Mouse (Mus musculus) neural tube, embryonic 13.5 days (tissue): ENCODE measurements at regions not wholly inside any gene's neighbourhood (a gene's known extent, or its start where the extent isn't known, plus 50 kb on each side); places are given as distances from the start of the nearest gene placed in this dataset.

ENCODE experiments used
- ATAC-seq: fragments of 200-750 bp; cut with Nextera tagmentation; 2 replicates; pipeline ENCODE4 v1.8.0; 2017; ENCODE audit warnings: low read depth, mild to moderate bottlenecking, moderate TSS enrichment, moderate library complexity
- H3K27ac ChIP-seq: fragments of 300-500 bp; sonication (generic); replicated peaks from 2 replicates; pipeline ENCODE4 v1.5.1; 2015; ENCODE audit warnings: moderate library complexity, mild to moderate bottlenecking, inconsistent platforms
- H3K27me3 ChIP-seq: fragments of 300-500 bp; sonication (generic); 2 replicates; pipeline ENCODE4 v1.6.1; 2015; ENCODE audit warnings: mild to moderate bottlenecking, inconsistent platforms
- H3K36me3 ChIP-seq: fragments of 300-500 bp; sonication (generic); 2 replicates; pipeline ENCODE4 v1.6.1; 2015; ENCODE audit warnings: mild to moderate bottlenecking, inconsistent platforms
- H3K4me1 ChIP-seq: fragments of 300-500 bp; sonication (generic); replicated peaks from 2 replicates; pipeline ENCODE4 v1.6.1; 2015; ENCODE audit warnings: inconsistent platforms
- H3K4me2 ChIP-seq: fragments of 300-500 bp; sonication (generic); 2 replicates; pipeline ENCODE4 v1.6.1; 2015; ENCODE audit warnings: inconsistent platforms, mild to moderate bottlenecking, moderate library complexity
- H3K4me3 ChIP-seq: fragments of 300-500 bp; sonication (generic); 2 replicates; pipeline ENCODE4 v1.5.1; 2015; ENCODE audit warnings: mild to moderate bottlenecking, inconsistent platforms
- H3K9ac ChIP-seq: fragments of 300-500 bp; sonication (generic); 2 replicates; pipeline ENCODE4 v1.6.1; 2015; ENCODE audit warnings: moderate library complexity, mild to moderate bottlenecking, inconsistent platforms
- H3K9me3 ChIP-seq: fragments of 300-500 bp; sonication (generic); 2 replicates; pipeline ENCODE4 v1.6.1; 2016; ENCODE audit warnings: inconsistent platforms
- WGBS: fragments of 180-500 bp; shearing (Covaris S2); methylation state at CpG from one replicate; pipeline ENCODE4 v1.1.7; 2015; 5-methylcytosine and 5-hydroxymethylcytosine counted together

DNA sequence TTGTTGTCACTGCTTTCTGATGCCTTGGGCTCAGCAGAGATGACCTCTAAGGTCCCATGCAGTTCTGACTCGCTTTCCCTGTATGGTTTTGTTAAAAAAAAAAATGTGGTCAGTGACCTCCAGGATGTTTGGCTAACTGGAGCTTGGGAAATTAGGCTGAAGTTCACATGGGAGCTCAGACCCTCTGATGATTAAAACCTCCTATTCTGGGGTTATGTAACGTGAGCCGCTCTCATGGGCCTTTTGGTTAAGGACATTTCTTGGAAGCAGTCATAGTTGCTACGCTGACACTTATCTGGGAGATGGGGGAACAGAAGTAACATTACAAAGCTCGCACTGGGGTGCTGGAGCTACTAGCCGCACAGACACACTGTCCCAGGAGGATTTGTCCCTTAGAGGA, 274.9 kb downstream of the Foxo1 start:
- Histone ChIP-seq H3K4me1 (peaks cover 16% of the 10 kb centered on the region; the same call in 1 of the 2 replicates), H3K36me3 (no peaks in the 10 kb centered on the region), H3K4me3 (no peak overlapping the region), H3K27me3 (no peaks in the 10 kb centered on the region), H3K4me2 (no peak overlapping the region), H3K9ac (no peak overlapping the region), H3K9me3 (no peaks in the 10 kb centered on the region), H3K27ac (no peak overlapping the region)
- 76% methylated on average over 6 of the region's 6 CpGs for WGBS
- ATAC-seq: no peak

DNA sequence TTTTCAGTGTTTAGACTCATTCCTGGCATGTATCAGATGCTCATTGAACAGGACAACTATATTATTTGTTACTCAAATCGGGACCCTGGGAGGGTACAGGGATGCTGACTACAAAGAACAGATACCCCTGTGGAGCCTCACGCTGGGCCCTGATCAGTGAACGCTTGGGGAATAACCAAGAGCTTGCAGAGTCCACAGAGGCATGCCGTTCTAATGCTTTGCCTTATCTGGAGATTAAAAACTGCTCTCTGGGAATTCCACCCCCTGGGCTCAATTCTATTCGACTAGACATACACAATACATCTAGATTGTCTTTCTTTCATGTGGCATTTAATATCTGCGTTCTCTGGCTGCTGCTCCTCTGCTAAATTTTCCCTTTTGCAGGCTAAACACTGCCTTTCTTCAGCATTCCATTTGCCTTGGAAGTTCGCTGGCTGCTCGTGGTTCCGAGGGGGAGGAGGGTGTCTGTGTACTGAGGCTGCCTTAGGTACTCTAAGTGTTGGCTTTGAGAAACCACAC, 272.8 kb downstream of the Foxo1 start:
- WGBS: 41% methylated on average over 9 of the region's 9 CpGs
- Histone ChIP-seq H3K27me3 (no peaks in the 10 kb centered on the region), H3K4me1 (peaks cover 16% of the 10 kb centered on the region), H3K4me3 (no peak overlapping the region), H3K9me3 (no peaks in the 10 kb centered on the region), H3K4me2 (no peak overlapping the region), H3K9ac (no peak overlapping the region), H3K27ac (no peak overlapping the region), H3K36me3 (no peaks in the 10 kb centered on the region)
- no peak for ATAC-seq

DNA sequence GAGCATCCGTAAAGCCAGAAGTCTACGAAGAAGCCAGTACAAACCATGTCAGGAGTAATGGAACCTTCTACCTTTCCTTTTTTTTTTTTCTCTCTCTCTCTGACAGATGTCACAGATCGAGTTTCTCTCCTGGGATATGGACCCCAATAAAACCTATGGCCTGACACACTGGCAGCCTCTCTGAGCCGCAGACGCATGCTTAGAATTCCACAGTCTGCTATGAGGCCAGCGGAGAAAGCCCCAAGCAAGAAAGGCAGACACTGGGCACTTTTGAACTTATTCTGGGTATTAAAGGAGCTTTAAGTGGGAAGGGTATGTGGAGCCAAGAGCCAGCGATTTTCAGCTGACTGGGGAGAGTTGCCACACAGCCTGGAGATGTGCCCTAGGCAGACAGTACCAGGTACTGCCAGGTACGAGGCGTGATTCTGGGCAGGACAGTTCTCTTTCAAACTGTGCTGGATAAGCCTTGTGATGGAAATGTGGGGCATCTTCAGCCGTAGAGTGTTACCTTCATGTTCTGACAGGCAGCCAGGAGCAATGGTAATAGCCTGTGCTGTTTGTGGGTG, 271.8 kb downstream of the Foxo1 start:
- WGBS: 48% methylated on average over 10 of the region's 10 CpGs
- no peaks in the 10 kb centered on the region for H3K36me3 ChIP-seq
- no peak overlapping the region for H3K9ac ChIP-seq
- H3K4me3 ChIP-seq: no peak overlapping the region
- H3K9me3 ChIP-seq: no peaks in the 10 kb centered on the region
- no peaks in the 10 kb centered on the region for H3K27me3 ChIP-seq
- ATAC-seq: no peak
- H3K4me2 ChIP-seq: no peak overlapping the region
- H3K27ac ChIP-seq: no peak overlapping the region
- peaks cover 23% of the 10 kb centered on the region for H3K4me1 ChIP-seq

DNA sequence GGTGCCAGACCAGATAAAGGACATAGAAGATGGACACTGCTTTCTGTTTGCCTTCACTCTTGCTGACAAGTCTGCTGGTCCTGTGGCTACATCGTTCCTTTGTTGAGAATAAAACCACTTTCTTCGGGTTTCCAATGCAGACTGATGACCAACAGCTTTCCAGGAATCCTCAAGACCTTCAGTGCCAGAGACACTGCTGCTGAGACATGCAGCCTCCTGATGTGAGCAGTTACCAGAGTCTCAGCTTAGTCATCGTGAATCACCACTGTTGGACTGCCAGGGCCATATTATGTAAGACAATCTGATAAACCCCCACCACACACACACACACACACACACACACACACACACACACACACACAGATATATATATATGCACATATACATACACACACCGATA, 270.2 kb downstream of the Foxo1 start:
- peaks cover 23% of the 10 kb centered on the region for H3K4me1 ChIP-seq
- ATAC-seq: no peak
- 84% methylated on average over 4 of the region's 4 CpGs for WGBS
- no peaks in the 10 kb centered on the region for H3K36me3 ChIP-seq
- H3K9me3 ChIP-seq: no peaks in the 10 kb centered on the region
- no peaks in the 10 kb centered on the region for H3K27me3 ChIP-seq
- no peak overlapping the region for H3K4me3 ChIP-seq
- H3K4me2 ChIP-seq: no peak overlapping the region
- H3K27ac ChIP-seq: no peak overlapping the region
- H3K9ac ChIP-seq: no peak overlapping the region

DNA sequence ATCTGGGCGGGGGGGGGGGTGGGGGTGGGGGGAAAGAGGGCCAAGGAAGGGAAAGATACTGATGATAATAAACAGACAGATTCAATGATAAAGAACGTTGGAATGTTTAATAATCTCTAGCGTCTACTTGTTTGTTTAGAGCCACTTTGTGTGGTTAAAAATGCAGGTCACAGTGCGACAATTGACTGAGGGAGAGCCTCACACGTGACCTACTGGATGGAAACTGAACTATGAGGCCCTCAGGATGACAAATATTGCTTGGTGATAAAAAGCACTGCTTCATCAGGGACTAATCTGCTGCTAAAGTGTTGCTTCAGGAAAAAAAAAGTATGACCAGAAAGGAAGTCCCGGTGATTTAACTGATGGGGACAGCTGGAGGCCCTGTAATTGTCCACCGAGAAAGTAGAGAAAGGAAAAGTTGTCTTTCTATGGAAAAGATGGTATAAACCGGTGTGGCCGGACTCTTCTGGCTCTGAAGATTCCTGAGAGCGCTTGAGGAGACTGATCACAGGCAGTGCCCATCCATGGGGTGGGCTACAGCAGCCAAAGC, 269.3 kb downstream of the Foxo1 start:
- no peaks in the 10 kb centered on the region for H3K9me3 ChIP-seq
- WGBS: 84% methylated on average over 10 of the region's 10 CpGs
- H3K4me1 ChIP-seq: peaks cover 23% of the 10 kb centered on the region
- no peak overlapping the region for H3K4me2 ChIP-seq
- H3K4me3 ChIP-seq: no peak overlapping the region
- no peaks in the 10 kb centered on the region for H3K36me3 ChIP-seq
- no peak overlapping the region for H3K27ac ChIP-seq
- ATAC-seq: no peak
- no peak overlapping the region for H3K9ac ChIP-seq
- no peaks in the 10 kb centered on the region for H3K27me3 ChIP-seq

DNA sequence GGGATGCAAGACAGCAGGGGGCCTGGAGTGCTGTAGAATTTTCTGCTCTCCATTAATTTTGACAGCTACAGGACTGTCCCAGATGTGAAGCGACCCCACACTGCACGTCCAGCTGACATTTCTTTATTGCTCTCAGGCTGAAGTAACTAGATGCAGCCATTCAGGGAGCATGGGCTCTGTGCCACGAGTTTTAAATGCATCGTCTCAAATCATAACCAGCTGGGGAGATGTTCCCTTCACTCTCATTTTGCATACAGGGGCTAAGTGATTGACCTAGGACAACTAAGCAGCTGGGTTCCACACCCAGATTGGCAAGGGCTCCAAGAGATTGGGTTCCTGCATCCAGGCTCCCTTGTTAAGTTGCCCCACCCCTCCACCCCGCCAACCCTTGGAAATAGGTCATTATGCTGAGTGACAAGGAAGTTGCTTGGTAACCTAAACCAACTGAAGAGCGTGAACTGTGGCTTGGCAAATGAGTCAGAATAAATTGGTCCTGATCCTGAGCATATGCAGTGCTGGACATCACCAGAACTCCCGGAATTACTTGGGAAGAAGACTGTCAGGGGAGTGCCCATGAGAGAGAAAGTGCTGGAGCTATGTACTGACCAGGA, 267.4 kb downstream of the Foxo1 start:
- Histone ChIP-seq H3K9me3 (no peaks in the 10 kb centered on the region), H3K27me3 (no peaks in the 10 kb centered on the region), H3K36me3 (no peaks in the 10 kb centered on the region), H3K9ac (no peak overlapping the region), H3K4me1 (peaks cover 23% of the 10 kb centered on the region), H3K4me2 (no peak overlapping the region), H3K4me3 (no peak overlapping the region), H3K27ac (no peak overlapping the region)
- WGBS: 33% methylated on average over 7 of the region's 7 CpGs
- ATAC-seq: no peak

DNA sequence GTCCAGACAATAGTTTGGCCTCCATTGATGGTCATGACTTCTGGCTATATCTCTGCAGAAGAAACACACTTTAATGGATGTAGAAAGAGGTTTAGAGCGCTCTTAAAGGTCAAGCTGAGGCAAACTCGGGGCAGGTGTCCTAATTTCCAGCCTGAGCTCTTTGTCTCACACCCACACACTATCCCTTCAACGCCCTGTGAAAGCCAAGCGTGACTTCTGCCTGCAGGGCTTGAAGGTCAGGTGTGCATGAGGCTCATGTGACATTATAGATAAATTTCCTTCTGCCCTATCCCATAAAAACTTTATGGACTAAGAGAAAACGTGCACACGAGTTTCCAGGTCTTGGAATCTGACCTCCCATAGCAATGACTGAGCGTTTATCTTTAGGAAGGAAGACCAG, 266.0 kb downstream of the Foxo1 start:
- ATAC-seq: no peak
- H3K4me3 ChIP-seq: no peak overlapping the region
- no peaks in the 10 kb centered on the region for H3K27me3 ChIP-seq
- H3K4me1 ChIP-seq: peaks cover 18% of the 10 kb centered on the region
- no peak overlapping the region for H3K4me2 ChIP-seq
- WGBS: 79% methylated on average over 7 of the region's 7 CpGs
- no peak overlapping the region for H3K27ac ChIP-seq
- H3K9me3 ChIP-seq: no peaks in the 10 kb centered on the region
- H3K9ac ChIP-seq: no peak overlapping the region
- no peaks in the 10 kb centered on the region for H3K36me3 ChIP-seq

DNA sequence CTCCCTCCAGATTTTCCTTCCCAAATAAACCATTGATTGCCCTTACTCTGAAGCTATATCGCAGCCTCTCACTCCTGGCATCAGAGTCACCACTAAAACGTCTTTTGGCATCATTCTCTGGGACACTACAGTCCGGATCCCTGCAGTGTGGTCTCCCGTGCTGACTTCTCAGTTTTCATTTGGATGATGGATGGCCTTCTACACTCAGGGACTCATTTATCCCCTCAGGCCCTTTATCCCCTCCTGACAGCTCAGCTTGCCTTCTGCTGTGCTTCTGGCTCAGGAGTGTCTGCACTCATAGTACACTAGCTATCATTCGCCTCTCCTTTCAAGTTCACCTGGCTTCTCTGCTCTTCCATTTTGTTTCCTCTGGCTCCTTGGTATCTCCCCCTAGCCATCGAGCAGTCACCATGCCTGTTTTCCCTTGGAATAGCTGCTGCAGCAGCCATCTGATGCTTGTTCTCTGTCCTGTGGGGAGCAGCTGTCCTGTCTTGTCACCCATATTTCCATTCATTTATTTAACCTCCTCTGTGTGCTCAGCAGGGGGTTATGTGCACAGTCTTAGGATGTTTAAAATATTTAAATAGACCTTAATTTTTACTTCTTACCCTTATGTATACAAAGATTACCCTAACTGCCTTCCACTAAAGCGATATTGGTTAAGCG, 263.7 kb downstream of the Foxo1 start:
- H3K9me3 ChIP-seq: no peaks in the 10 kb centered on the region
- peak overlapping the region; percentile 62; the same call in 1 of the 2 replicates for H3K27ac ChIP-seq
- peak; percentile 36; the same call in 1 of the 2 replicates for ATAC-seq
- H3K4me3 ChIP-seq: no peak overlapping the region
- no peak overlapping the region for H3K9ac ChIP-seq
- WGBS: 48% methylated on average over 8 of the region's 8 CpGs
- no peaks in the 10 kb centered on the region for H3K36me3 ChIP-seq
- H3K27me3 ChIP-seq: no peaks in the 10 kb centered on the region
- H3K4me2 ChIP-seq: no peak overlapping the region
- H3K4me1 ChIP-seq: peaks cover 18% of the 10 kb centered on the region

DNA sequence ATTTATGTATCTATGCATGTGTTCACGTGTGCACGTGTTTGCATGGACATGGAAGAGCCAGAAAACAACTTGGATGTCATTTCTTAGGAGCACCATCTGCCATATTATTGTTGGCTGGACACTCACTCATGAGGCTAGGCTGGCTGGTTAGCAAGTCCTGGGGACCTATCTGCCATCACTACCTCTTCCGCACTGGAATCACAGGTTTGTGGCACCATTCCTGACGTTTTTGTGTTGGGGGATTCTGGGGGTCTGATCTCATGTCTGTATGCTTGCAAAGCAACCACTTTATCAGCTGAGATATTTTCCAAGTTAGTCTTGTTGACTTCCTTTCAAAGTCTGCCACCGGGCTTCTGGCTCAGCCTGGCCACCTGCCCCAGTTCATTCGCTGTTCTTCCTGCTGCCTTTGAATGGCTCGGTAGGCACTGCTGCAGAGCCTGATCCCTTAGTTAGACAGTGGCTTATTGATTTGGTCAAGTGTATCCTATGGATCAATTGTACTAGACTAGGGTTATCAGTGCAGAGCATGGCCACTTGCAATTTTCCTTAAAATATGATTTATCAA, 262.4 kb downstream of the Foxo1 start:
- no peaks in the 10 kb centered on the region for H3K36me3 ChIP-seq
- H3K9ac ChIP-seq: no peak overlapping the region
- WGBS: 89% methylated on average over 7 of the region's 7 CpGs
- no peak for ATAC-seq
- H3K27ac ChIP-seq: no peak overlapping the region
- H3K27me3 ChIP-seq: no peaks in the 10 kb centered on the region; the same call in 1 of the 2 replicates
- no peak overlapping the region for H3K4me2 ChIP-seq
- H3K9me3 ChIP-seq: no peaks in the 10 kb centered on the region
- peaks cover 15% of the 10 kb centered on the region for H3K4me1 ChIP-seq
- no peak overlapping the region for H3K4me3 ChIP-seq

DNA sequence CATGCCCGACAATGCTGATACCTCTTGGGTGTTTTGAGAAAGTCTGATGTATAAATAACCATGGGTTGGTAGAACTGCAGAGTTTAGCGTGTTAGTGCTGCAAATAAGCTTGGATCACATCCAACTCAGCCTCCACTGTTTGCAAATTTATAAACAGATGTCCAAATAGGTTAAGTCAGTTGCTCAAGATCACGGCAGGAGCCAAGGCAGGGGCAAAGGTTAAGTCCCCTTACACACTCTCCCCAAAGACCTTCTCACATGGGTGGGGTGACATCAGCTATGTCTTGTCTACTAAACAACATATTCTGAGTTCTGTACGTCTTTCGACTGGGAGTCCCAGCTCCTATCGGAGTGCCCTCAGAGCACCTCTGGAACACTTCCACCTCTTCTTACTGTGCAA, 261.0 kb downstream of the Foxo1 start:
- Histone ChIP-seq H3K27ac (no peak overlapping the region), H3K9ac (no peak overlapping the region), H3K9me3 (no peaks in the 10 kb centered on the region), H3K4me1 (peaks cover 11% of the 10 kb centered on the region), H3K36me3 (no peaks in the 10 kb centered on the region), H3K4me2 (no peak overlapping the region), H3K4me3 (no peak overlapping the region), H3K27me3 (no peaks in the 10 kb centered on the region; the same call in 1 of the 2 replicates)
- no peak for ATAC-seq
- 84% methylated on average over 6 of the region's 6 CpGs for WGBS

DNA sequence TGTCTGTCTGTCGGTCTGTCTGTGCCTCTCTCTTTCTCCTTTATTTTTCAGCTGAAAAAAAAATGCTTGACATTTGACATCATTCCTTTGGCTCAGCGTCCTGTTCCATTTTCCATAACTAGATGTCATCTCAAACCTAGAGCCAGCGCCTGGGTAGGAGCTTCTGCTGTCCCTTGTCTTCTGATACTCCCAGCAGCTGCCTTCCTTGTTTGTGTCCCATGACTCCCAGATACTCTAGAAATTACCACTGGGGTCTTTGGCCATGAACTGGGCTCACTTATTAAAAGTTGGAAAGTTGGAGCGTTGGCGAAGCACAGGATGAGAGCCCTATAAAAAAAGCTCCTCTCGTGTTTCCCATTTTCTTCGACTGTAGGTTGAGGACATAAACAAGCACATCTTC, 260.4 kb downstream of the Foxo1 start:
- H3K4me1 ChIP-seq: peaks cover 11% of the 10 kb centered on the region
- no peak overlapping the region for H3K4me2 ChIP-seq
- no peaks in the 10 kb centered on the region for H3K36me3 ChIP-seq
- H3K9me3 ChIP-seq: no peaks in the 10 kb centered on the region
- WGBS: 90% methylated on average over 7 of the region's 7 CpGs
- no peak for ATAC-seq
- no peaks in the 10 kb centered on the region; the same call in 1 of the 2 replicates for H3K27me3 ChIP-seq
- H3K27ac ChIP-seq: no peak overlapping the region
- H3K4me3 ChIP-seq: no peak overlapping the region
- no peak overlapping the region for H3K9ac ChIP-seq

DNA sequence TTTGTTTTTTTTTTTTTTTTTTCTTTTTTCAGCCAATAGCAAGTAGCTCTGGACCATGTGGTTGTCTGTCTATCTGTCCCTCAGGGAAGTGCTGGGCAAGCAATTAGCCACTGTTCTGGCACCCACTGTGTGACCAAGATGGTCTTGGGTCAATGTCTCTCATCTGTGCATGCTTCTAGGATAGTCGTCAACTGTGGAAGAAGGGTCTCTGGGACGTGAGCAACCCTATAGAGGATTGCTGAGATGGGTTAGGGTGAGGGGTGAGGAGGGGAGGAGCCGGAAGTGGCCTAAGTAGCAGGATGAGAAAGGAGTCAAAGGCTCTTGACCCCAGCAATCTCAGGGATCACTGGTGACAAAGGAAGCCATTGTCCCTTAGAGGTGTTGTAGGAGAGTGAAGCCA, 259.6 kb downstream of the Foxo1 start:
- no peaks in the 10 kb centered on the region for H3K9me3 ChIP-seq
- no peak for ATAC-seq
- no peak overlapping the region for H3K4me2 ChIP-seq
- no peaks in the 10 kb centered on the region for H3K36me3 ChIP-seq
- H3K4me3 ChIP-seq: no peak overlapping the region
- peaks cover 11% of the 10 kb centered on the region for H3K4me1 ChIP-seq
- H3K9ac ChIP-seq: no peak overlapping the region
- no peak overlapping the region for H3K27ac ChIP-seq
- 75% methylated on average over 3 of the region's 3 CpGs for WGBS
- no peaks in the 10 kb centered on the region; the same call in 1 of the 2 replicates for H3K27me3 ChIP-seq
